Mouse (Mus musculus) T-cell, adult 2 months (primary cell): ENCODE measurements around the gene Trim65.

Experiments
- DNase-seq: peaks from one replicate; pipeline ENCODE4 v3.0.0; 2022; ENCODE audit warnings: low spot score

The Trim65 gene

DNA sequence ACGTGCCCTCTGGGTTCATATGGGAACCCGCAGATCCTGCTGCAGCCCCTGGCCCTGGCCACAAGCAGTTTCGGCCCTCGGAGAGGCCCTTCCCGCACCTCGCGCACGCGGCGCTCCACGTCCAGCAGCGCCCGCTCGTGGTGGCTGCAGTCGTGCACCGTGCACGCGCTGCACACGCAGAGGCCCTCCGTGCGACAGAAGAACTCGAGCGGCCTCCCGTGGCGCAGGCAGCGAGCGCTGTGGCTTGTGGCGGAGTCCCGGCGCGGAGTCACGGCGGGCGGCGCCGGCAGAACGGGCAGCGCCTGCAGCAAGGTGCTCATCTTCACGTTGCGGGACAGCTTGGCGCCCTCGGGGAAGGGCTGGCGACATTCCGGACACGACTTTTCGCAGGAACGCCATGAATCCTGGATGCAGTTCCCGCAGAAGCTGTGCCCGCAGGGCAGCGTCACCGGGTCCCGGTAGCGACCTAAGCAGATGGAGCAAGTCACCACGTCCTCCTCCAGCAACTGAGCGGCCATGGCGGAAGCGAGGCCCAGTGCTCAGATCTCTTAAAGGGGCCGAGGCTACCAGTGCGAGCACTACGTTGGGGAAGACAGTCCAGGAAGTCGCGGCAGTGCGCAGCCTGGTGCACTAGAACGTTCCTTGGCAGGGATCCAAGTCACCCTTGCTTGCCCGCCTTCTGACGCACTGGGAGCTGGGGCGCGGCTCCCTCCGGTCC lies at the start of gene Trim65:
Trim65 (minus strand) TSS at position 641 of the 718 bp plus-strand sequence.
- peak; percentile 86 for DNase-seq

DNA sequence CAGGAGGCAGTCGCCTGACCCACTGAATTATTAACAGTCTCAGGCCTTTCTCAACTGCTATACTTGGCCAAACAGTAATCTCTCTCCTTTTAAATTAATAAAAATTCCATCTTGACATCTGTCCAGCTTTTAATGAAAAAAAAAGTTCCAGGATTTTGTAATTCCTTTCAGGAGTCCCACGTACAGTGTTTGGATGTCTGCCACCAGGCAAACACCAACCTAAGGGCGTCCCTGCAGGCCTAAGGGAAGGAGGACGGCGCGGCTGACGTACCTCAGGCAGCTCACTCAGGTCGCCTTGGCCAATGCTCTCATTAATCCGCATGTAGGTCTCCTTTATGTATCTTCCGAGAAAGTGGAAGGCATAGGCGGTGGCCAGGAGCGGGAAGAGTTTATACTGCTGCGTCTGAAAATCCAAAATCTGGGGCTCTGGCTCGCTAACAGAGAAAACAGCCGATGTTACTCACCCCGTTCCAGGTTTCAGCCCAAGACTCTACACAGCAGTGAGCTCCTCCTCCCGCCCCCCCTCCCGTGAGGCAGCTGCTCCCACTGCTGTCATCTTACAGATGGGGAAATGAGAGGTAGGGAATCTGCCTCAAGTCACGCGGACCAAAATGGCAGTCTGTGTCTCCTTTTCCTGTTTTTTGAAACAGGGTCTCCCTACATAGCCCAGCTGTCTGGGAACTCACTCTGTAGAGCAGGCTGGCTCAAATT lies 47.6 kb upstream of the Trim65 start:
- no peak for DNase-seq

DNA sequence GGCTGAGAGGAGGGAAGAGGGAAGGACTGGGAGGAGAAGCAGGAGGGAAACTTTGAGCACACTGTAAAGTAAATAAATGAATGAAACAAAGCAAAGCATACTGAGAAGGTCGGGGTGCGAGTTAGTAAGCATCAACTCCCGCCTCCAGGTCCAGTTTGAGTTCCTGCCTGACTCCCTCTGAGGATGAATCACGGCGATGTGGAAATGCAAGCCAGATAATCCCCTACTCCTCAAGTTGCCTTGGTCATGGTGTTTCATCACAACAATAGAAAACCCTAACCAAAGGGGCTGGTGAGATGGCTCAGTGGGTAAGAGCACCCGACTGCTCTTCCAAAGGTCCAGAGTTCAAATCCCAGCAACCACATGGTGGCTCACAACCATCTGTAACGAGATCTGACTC lies 45.1 kb upstream of the Trim65 start:
- no peak for DNase-seq

DNA sequence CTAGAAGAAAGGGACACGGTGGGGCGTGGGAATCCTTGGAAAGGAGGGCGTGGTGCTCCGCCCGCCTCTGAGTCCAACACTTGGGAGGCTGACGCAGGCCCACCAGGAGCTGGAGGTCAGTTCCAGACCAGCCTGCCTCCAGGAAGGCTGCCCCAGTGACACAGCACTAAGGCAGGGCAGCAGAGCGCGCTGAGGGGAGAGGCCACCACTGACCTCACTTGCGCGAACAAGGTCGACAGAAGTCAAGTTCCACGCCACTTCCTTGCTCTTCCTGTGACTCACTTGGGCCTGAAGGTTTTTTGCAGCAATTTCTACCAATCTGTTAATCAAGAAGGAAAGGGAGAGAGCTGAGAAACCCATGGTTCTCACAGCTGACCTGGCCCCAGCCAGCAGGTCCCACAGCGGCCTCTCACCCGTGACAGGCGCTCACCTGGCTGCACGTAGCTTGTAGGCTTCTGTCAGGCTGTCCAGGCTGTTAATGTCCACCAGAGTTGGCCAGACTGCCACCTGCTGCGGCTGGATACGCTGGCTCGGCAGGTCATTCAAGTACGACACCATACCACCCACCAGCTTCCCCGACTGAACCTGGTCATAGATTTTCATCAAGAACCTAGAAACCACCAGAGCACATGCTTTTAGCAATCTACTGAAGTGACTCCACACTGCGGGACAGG lies 44.0 kb upstream of the Trim65 start:
- DNase-seq: no peak

DNA sequence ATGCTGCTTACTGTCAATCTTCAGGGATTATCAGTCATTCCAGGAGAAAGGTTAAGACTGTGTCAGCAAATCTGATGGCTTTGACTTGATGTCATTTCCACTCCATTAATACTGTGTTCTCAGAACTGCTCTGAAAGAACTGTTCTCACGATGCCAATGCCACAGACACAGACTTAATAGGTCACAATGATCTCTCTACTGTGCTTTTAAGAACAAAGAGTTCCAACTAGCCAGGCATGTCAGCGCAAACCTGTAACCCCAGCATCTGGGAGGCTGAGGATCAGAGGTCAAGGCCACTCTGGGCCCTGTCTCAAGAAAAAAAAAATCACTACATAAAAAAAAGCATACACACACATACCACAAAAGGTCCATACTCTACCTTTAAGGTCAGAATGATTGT lies 41.0 kb upstream of the Trim65 start:
- no peak for DNase-seq

DNA sequence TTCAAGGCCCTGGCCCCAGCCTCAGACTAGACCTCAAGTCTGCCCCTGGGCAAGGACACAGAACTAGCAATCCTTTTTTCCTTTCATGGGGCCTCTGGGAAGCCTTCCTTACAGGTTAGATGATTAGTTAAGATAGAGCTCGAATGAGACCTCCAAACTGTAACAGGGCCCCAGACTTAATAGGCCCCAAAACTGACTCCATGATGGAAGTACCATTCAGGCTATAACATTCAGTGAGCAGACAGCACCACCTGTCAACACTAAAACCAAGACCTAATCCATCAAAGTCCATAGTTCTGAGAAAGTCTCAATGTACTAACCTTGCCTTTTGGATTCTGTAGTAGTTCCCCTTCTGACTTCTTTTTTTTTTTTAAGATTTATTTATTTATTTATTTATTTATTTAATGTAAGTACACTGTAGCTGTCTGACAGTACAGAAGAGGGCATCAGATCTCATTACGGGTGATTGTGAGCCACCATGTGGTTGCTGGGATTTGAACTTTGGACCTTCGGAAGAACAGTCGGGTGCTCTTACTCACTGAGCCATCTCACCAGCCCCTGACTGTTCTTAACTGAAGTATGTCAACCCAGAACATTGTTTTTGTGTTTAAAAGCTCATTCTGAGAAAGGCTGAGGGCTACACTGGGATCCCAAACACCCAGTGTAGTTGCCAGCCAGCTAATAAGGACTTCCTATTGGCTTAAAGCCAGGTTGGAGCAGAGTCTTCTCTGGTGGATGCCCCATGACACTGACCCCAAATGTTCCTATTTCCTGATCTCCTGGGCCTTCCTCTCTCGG lies 39.3 kb upstream of the Trim65 start:
- DNase-seq: no peak

DNA sequence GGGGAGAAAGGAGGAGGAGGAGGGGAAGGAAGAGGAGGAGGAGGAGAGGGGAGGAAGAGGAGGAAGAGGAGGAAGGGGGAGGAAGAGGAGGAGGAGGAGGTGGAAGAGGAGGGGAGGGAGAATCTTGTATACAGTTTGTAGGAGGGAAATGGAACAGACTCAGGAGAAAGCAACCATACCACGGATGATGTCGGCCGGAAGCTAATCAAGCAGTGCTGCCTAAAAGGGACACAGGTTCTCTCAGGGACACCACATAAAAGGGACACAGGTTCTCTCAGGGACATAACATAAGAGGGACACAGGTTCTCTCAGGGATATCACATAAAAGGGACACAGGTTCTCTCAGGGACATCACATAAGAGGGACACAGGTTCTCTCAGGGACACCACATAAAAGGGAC lies 38.3 kb upstream of the Trim65 start:
- DNase-seq: no peak

DNA sequence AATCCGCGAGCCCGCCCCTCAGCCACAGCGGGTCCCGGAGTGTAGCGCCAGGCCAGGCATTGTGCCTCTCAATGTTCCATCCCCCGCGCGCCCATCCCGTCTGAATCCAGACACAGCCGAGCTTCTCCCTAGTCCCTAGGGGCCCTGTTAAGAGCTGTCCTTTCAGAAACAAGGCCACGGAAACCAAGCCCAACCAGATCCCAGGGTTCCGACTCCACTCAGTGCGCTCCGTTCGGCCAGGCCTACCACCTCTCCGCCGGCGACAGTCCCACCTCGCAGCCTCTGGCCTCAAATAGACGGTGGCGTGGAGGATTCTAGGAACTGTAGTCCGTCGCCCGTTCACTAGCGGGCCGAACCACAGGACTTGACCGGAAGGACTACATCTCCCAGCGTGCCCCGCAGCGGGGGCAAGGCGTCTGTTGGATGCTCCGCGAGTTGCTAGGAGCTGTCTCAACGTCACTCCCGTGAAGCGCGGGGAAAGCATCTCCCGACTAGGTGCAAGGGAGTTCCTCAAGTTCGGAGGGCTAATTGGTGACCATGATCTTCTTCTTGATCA lies 37.0 kb upstream of the Trim65 start, which contains the start of gene Fbf1:
Fbf1 (minus strand) TSS at position 283 of the 556 bp plus-strand sequence.
- peak; percentile 91 for DNase-seq

DNA sequence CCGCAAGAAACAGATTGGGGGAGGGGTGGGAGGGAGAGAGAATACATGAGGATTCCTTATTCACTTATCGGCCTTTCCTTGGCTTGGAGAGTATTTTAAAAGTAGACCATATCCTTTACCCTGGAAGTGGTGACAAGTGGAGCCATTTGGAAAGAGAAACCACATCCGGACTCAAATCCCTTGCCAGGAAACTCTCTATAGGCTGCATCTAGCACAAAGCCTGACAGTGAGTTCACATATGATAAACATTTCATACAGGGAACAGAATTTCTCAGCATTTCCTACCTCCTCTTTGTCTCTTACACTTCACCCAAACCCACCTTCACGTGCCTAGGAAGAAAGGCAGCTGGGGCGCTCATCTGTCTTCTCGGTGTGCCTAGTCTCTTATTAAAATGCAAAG lies 36.3 kb upstream of the Trim65 start:
- no peak for DNase-seq

DNA sequence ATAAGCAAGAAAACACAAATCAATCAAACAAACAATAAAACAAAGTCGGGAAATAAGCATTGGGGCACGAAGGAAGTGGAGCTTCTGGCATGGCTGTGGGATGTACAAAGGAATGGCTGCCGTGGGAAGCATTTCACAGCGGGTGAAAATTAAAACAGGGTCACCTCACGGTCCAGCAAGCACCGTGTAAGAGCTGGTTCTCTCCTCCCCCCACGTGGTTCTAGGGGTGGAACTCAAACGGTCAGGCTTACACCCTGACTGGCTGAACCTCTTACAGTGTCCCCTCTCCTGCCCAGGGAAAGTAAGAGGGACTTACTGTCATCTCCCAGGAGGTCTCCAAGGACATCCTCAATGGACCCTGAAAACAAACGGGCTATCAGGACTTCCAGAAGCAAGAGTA lies 32.1 kb upstream of the Trim65 start:
- no peak for DNase-seq

DNA sequence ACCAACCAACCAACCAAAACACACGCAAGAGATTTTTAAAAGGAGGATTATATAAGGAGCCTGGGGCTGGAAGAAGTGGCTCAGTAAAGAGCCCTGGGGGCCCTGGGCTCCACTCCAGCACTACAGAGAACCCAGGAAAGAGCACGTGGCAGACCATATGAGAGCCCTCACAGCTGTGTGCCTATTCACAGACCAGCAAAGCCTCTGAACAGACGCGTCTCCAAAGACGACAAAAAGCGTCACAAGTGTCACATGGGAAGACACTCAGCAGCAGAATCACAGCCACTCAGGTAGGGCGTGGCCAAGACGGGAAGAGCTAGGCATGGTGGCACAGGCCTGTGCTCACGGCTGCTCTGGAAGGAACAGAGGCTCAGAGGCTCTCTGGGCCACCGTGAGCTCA lies 31.2 kb upstream of the Trim65 start:
- no peak for DNase-seq

DNA sequence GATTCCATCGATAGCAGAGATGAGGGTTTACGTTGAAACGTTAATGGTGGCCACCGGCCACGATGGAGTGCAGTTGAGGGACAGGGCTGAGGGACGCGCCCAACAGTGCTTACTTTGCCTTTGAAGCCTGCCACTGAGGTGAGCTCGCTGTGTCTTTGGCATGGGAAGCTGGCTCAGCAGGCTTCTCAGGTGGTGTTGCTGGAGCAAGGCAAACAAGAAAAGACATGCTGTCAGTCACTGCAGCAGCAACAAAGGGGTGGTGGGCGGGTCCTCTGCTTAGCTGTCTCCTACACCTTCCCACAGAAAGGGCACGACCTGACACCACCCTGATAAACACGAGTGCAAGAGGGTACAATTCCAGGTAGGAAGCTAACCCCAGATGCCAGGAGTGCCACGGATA lies 30.4 kb upstream of the Trim65 start:
- no peak for DNase-seq

DNA sequence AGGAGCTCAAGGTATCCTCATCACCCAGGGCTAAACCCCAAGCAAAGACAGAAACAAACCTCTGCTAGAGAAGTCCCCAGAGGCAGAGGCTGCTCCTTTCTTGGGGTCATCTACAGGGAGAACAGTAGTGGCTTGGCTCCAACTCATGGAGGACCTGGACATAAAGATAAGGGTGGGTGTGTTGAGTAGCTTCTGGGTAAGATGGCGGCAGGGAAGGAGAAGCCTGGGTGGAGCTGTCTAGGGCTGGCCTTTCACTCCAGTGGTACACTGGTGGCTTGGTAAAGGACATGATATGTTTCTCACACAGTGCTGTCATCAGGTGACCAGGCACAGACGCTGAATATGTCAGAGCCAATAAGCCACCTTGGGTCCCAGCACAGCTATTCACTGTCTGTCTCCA lies 20.0 kb upstream of the Trim65 start:
- DNase-seq: no peak

DNA sequence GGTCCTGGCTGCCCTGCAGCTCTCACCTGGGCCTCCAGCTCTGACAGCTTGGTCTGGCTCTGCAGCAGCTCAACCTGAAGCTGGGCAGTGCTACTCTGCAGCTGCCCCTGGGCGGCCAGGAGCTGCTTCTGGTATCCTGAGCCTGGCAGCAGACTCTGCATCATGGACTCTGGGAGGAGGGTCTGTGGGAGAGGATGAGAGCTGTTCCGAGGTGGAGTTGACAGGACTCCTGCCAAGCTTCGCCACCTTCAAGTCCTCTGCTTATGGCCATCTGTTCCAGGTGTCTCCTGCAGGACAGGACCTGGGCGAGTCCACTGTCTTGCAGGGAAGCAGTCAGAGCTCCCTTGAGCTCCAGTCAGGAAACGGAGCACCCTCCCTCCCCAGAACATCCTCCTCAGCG lies 18.4 kb upstream of the Trim65 start:
- DNase-seq: no peak

DNA sequence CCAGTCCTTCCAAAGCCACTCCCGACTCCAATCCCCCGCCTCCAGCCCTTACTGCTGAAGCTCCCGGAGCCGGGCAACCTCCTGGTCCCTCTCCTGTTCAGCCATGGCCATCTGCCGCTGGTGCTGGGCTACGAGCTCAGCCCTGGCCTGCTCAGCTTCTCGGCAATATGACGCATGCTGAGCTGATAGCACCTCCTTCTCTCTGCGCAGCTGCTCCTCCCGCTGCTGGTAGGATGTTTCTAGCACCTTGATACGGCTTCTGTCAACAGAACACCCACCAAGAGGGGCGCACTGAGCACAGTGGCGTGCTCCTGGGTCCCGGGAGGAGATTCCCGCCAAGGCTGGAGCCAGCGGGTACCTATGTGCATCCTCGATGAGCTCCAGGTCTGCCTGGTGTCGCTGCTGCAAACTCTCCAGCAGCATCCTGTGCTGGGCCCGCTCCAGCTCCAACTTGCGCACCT lies 17.9 kb upstream of the Trim65 start:
- no peak for DNase-seq

DNA sequence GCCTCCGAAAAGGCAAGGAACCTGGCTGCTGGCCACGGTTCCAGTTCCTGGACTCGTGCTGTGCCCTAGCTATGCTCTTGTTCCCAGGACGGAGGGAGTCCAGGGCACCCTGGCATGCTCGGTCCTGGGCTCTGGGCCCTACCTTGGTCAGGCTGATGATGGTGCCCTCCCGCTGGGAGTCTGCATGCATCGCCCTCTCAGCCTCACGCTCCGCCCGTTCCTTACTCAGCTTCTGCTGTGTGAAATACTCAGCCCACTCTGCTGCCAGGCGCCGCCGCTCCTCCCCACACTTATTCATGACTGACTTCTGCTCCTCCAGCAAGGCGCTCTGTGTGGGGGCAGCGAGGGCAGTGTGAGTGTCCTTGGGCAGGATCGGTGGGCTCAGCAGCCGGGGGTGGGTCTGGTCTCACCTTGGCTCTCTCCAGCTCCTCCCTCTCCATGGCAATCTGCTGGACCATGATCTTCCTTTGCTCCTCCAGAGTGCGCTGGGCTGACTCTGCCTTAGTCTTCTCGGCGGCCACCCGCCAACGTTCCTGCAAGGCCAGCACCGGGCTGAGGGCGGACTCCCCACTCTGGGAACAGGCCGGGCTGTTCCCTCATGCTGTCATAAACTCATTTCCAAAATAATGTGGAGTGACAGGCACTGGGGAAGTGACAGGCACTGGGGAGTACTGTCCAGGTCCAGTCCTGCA lies 15.5 kb upstream of the Trim65 start:
- no peak for DNase-seq

DNA sequence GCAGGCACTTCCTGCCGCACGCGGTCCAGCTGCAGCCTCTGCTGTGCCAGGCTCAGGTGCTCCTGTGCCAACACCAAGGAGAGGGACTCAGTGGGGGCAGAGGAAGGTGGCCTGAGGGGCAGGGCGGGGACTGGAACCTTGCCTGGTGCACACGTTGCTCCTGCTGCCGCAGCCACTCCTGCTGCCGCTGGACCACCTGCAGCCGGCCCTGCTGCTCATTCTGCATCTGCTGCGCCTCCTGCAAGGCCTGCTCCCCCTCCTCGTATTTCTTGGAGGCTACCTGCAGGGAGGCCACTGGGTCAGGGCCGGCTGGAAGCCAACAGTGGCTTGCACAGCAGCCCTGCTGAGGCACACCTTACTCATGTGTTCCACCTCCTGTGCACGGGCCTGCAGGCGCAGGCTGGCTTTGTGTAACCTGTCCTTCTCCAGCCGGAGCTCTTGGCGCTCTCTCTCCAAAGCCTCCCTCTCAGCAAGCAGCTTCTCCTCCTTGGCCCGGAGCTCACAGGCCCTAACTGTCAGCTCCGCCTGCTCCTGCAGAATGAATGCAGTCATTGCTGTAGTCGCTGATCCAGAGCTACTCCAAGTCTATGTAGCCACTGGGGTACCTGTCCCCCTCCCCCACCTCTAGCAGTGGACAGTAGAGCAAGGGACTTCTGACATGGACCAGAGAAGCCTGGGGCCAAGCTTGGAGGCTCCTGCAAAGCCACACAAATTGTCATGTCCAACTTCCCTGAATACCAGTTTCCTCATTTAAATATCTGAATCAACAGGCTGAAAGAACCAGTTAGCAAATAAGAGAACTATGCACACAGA lies 14.8 kb upstream of the Trim65 start:
- DNase-seq: no peak

DNA sequence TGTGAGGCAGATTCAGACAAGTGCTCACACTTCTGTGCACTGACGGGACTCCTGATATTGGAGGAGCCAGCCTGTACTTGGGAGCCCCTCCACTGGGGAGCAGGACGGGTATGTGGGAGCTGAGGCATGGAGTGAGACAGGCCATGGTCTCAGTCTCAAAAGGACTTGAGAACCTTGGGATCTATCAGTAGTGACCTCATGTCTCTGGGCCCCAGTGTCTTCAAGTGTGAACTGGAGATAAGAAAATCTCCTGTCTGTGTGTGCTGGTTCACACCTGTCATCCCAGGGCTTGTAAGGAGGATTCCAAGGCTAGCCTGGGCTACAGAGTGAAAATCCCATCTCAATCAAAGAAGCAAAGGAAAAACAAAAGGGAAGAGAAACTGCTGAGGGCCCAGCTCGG lies 12.5 kb upstream of the Trim65 start:
- no peak for DNase-seq

DNA sequence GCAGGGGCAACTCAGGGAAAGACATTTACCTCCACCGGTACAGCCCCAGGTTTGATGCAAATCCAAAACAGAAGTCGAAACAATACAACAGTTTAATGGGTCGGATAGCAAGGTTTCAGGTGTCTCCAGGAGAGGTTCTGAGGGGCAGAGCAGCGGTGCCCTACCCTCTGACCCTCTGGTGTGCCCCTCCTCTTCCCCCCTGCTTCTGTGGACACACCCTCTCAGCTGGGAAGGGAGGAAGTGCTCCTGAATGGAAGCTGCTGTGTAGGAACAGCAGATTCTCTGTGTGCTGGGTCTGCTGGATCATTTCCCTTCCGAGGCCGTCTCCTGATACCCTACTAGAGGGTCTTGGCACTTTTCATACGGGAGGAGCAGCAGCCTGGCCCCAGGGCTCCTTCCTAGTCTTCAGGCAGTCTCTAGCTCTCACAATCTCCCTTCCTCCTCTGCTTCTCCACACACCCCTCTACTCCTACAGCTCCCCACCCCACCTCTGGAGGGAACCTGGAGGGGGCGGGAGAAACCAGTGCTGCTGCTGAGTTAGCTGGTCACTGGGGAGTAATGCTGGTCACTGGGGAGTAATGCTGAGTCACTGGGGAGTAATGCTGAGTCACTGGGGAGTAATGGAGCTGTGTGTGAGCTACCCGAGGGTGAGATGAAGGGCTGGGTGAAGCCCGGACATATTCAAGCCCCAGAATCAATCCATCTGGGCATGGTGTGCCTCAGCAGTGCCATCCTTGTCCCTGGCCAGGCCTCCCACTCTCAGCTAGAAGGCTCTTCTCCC lies 11.5 kb upstream of the Trim65 start:
- no peak for DNase-seq
